Mouse (Mus musculus) cortical plate, adult 2 months (tissue): ENCODE measurements around the gene Fev. TPM values are rescaled to one million over a fixed set of nuclear protein-coding genes. Genes with fewer than 3 reads are reported as not detected.

Experiments
- H3K27ac ChIP-seq: fragments of 200-500 bp; 2 replicates; pipeline ENCODE4 v1.5.1; 2012; ENCODE audit warnings: low read length, control low read depth, inconsistent platforms; ENCODE audit not compliant: insufficient read depth
- H3K4me1 ChIP-seq: fragments of 200-500 bp; 2 replicates; pipeline ENCODE4 v1.6.1; 2011; ENCODE audit warnings: low read length; ENCODE audit not compliant: control insufficient read depth, insufficient read depth
- H3K4me3 ChIP-seq: fragments of 200-500 bp; 2 replicates; pipeline ENCODE4 v1.5.1; 2011; ENCODE audit warnings: mild to moderate bottlenecking, low read length, control low read depth; ENCODE audit not compliant: insufficient read depth
- CTCF ChIP-seq: fragments of 200-500 bp; IDR thresholded peaks from 2 replicates; pipeline ENCODE4 v1.5.1; 2011; ENCODE audit warnings: mild to moderate bottlenecking, control low read depth, low read length; ENCODE audit not compliant: insufficient read depth; ENCODE audit errors: extremely low read depth
- POLR2A ChIP-seq: fragments of 200-500 bp; IDR thresholded peaks from 2 replicates; pipeline ENCODE4 v1.6.1; 2011; ENCODE audit warnings: mild to moderate bottlenecking, low read length, control low read depth; ENCODE audit not compliant: insufficient read depth; ENCODE audit errors: extremely low read depth
- polyA plus RNA-seq: library from polyadenylated mRNA; depleted of rRNA; stranded (reverse); fragments of >200 nt; gene quantifications from 2 replicates; pipeline ENCODE4 v1.2.3, GENCODE M21; 2012

The Fev gene
- polyA plus RNA-seq, 1 experiment = not detected

DNA sequence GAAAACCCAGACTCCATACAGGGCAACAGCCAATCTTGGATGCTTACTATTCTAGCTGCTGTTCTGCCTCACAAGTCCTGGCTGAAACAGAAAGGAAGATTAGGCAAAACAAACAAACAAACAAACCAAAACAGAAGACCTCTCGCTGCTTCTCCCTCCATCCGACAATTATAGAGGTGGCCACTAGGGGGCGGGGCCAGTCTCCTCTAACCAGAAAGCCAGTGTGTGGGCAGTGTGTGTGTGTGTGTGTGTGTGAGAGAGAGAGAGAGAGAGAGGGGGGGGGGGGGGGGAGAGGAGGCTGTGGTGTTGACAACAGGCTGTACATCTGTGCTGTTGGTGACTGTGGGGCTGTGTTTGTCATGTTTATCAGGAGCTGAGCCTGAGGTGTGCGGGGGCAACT is 9.7 kb upstream of the Fev start:
- Histone ChIP-seq H3K4me3 (no peak overlapping the region), H3K4me1 (peaks cover 2% of the 10 kb centered on the region; the same call in 1 of the 2 replicates), H3K27ac (no peak overlapping the region)
- peak; percentile 48 for TF ChIP-seq CTCF
- TF ChIP-seq POLR2A = no peak

DNA sequence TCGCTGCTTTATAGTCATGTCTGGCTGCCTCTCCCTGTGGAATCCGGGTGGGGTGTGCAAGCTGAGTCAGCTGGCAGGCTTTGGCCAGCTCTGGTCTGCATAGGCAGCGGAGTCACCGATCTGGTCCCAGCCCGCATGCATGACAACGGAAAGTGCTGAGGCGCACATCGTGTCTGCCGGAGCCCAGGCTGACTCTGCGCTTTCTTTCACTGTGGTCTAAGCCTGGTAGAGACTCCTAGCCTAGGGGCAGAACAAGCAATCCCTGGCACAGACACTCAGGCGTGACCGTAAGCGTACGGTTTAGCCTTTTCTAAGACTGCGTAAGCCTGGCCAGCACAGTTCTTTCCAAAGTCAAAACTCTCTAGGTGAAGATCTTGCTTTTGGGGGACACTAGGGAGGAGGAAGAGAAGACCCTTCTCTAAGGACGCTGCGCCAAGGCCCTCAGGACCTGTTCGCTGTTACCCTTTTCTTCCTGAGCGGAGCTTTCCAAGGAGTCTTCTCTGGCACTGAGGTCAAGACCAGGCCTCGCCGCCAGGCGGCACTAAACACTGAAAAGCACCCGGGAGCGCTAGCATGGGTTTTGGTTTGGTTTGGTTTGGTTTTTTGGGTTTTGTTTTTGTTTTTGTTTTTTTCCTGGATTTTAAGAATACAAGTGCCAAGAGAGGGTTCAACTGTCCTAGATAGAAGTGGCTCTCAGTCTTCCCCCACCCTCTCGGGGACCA is 8.1 kb upstream of the Fev start, which contains the start of gene Cryba2:
Gene Cryba2 (minus strand): TSS at position 10 of the 722 bp plus-strand sequence.
- TF ChIP-seq POLR2A (no peak), CTCF (peak; percentile 63)
- H3K4me1 ChIP-seq = peaks cover 2% of the 10 kb centered on the region; the same call in 1 of the 2 replicates
- no peak within 1 kb of the TSS for H3K27ac ChIP-seq
- H3K4me3 ChIP-seq = no peak within 1 kb of the TSS

DNA sequence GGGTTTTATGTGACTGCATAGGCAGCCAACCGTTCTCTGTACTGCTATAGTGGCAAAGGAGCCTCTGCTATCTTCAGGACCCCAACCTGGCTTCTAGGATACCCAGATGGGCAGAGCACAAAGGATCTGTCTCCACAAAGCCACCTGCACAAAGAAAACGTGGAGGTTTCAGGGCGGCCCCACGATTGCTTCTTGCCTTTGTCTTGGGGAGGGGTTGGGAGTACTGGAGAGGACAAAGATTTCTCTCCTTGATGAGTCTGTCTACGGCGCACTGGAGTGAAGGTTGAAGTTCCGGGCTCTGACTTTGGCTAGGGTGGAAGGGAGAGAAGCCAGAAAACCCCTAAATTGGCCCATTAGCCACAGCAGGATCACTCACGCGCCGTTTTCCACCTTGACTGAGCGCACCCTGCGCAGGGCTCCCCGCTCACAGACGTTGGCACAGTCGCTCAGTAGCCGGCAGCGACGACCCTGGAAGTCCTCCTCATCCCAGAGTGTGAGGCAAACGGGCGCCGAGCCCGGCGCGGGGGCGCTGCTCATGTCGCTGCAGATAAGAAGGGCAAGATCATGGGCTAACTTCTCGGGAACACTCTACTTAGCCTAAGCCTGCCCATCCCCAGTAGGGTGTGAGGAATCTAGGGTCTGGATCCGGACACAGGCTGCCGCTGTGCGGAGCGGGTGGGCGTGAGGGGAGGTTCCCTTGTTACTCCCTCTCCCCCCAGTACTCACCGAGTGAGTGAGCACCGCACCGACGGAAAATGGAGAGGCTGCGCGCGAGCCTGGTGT is 7.3 kb upstream of the Fev start:
- TF ChIP-seq CTCF = no peak
- no peak for TF ChIP-seq POLR2A
- Histone ChIP-seq H3K4me1 (peaks cover 2% of the 10 kb centered on the region; the same call in 1 of the 2 replicates), H3K27ac (no peak overlapping the region), H3K4me3 (no peak overlapping the region)

DNA sequence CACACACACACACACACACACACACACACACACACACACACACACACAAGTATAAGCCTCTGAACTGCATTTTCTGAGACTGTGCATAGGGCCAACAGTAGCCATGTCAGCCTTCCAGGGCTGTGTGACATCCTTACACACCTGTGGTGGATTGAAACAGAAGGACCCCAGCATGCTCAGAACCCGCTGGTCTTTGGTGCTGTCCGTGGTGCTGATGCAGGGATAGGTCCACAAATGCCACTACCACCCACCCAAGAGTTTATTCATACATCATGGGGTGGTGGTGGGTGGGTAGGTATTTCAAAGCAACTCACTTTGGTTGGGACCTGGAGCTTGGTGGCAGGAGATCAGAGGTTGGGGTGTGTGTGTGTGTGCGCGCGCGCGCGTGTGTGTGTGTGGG is 6.3 kb upstream of the Fev start:
- Histone ChIP-seq H3K27ac (no peak overlapping the region), H3K4me3 (no peak overlapping the region), H3K4me1 (peaks cover 2% of the 10 kb centered on the region; the same call in 1 of the 2 replicates)
- TF ChIP-seq CTCF (no peak), POLR2A (no peak)

DNA sequence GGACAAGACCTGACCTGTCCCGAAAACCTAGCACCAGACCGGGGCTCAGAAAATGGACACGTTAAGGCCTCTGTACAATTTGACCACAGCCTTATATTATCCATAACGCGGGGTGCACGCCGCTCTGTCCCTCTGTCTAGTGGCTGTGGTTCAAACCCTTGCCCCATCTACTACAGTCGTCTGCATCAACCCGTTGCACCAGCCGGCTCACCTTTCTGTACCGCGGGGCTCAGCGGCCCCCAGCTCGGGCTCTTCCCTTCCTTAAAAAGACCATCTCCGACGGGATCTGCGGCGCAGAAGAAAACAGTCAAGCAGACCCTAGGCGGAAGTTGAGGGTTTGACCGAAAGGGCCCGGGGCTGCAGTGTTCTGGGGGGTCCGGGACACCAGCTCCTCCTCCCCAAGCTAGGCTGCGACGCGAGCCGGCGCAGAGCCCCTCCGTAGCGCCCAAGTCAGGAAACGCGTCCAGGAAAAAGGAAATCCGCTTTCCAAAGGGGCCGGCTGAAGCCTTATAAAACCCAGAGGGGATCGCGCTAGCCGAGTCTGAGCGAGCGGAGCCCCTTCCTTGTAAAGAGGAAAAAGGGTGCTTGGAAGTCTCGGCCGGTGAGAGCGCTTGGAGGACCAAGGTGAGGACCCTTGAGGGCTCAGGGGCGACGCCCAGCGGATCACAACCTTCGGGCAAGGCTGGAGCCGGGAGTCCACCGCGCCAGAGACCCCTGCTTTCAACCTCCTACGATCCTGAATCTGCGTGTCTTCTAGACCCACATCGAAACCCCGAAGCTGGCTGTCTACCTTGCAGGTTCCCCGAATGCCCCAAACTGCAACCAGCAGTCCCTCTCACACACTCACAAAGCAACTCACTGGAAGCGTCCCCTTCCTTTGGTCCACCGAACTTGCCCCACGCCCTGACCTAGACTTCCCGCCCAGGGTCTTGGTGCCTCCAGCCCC is 750 bp downstream of the Fev start:
- no peak overlapping the region for H3K27ac ChIP-seq
- TF ChIP-seq POLR2A (no peak), CTCF (no peak)
- H3K4me3 ChIP-seq = no peak overlapping the region
- no peaks in the 10 kb centered on the region for H3K4me1 ChIP-seq

DNA sequence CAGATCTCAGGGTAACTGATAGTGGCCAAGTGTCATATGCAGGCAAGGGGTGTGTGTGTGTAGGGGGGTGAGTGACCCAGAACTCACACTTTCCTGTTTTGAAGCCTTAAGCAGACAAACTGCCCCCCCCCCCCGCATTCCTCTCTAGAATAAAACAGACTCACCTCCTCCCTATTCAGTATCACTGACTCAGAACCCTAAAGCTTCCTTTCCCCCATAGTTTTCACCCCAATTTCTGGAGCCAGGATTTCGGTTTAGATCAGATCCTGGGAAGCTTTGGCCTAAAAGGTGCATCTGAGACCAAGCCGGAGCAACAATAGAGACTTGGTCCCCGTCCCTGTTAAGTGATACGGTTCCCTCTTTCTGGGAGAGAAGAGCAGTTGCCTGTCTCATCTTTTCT is 1.8 kb downstream of the Fev start:
- H3K4me1 ChIP-seq = no peaks in the 10 kb centered on the region
- H3K4me3 ChIP-seq = no peak overlapping the region
- H3K27ac ChIP-seq = no peak overlapping the region
- no peak for TF ChIP-seq CTCF
- no peak for TF ChIP-seq POLR2A

DNA sequence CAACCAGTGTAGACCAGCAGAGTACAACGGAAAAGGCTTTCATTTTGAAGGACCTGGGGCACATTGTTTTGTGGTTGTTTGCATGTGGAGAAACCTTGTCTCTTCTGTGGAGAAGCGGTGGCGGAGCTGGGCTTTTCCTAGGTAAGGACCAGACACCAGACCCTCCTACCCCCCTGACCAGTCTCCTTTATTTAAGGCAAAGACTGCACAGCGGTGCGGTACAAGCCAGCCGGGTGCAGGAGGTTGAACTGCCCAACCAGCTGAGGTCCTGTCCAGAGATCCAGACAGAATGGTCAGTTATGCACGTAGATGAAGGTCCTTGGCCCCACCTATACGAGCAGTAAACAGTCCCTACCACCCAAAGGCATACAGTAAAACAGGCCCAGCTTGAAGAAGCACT is 2.4 kb downstream of the Fev start:
- Histone ChIP-seq H3K4me3 (no peak overlapping the region; the same call in 1 of the 2 replicates), H3K4me1 (no peaks in the 10 kb centered on the region), H3K27ac (no peak overlapping the region)
- no peak for TF ChIP-seq CTCF
- TF ChIP-seq POLR2A = no peak

DNA sequence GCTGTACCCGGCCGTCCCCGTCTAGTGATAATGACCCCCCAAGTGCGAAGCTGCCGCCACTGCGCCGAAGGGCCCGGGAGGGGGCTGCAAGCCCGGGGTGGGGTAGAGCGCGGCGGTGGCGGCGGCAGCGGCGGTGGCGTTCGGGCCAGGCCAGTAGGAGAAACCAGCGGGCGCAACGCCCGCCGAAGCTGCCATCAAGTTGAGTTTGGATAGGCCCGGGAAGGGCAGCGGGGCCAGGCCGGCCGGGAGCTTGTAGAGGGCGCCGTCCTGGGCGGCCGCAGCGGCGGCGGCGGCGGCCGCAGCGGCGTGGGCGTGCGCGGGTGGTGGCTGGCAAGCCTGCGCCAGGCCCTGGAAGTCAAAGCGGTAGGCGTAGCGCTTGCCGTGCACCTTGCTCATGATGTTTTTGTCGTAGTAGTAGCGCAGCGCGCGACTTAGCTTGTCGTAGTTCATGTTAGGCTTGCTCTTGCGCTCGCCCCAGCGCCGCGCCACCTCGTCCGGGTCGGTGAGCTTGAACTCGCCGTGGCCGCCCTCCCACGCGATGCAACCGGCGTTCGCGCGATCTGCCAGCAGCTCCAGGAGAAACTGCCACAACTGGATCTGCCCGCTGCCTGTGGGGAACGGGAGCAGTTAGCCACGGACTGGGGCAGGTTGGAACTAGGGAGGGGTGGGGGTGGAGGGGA is 3.0 kb downstream of the Fev start:
- peak overlapping the region; percentile 36; the same call in 1 of the 2 replicates for H3K4me3 ChIP-seq
- TF ChIP-seq CTCF (no peak), POLR2A (no peak)
- H3K4me1 ChIP-seq = no peaks in the 10 kb centered on the region
- no peak overlapping the region for H3K27ac ChIP-seq

DNA sequence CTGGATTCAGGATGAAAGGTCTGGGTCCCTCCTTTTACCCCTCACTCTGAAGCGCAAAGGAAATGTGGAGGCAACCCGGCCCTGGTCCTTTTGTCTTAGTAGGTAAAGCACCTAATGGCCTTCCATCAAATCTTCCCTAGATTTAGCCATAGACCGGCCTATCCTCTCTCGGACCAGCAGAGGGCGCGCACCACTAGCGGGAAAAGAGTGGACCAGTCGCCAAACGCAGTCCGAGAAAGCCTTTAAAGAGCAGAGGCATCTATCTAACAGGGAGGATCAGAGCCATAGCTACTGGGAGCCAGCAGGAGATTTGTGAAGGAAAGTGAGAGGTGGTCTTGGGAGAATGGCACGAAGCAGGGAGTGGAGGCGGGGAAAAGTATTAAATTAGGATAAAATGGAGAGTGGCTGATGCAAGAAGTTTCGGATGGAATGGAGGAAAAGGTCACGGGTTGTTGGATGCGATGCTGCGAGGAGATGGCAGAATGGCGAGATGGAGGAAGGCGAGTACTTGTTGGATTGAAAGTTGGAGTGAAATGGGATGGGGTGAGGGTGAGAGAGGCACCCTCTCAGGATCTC is 4.3 kb downstream of the Fev start:
- TF ChIP-seq CTCF = peak; percentile 84
- TF ChIP-seq POLR2A = no peak
- no peak overlapping the region for H3K27ac ChIP-seq
- no peaks in the 10 kb centered on the region for H3K4me1 ChIP-seq
- no peak overlapping the region for H3K4me3 ChIP-seq
